Mouse (Mus musculus): ENCODE data around the gene H2afb3.
A peak's percentile ranks its signal among the peaks of the same experiment; 100 is the strongest.
"Not testable (repeated sequence)": the region's sequence is repeated elsewhere in the genome, so short reads cannot be mapped to it uniquely, and the experiment has no call there.

Gene H2afb3

GRCm38 (mm10) chrX:120312995-120313394 is at the start of gene H2afb3:
H2afb3 (minus strand) TSS chrX:120313095.
- not testable (repeated sequence) for DNase-seq

DNA sequence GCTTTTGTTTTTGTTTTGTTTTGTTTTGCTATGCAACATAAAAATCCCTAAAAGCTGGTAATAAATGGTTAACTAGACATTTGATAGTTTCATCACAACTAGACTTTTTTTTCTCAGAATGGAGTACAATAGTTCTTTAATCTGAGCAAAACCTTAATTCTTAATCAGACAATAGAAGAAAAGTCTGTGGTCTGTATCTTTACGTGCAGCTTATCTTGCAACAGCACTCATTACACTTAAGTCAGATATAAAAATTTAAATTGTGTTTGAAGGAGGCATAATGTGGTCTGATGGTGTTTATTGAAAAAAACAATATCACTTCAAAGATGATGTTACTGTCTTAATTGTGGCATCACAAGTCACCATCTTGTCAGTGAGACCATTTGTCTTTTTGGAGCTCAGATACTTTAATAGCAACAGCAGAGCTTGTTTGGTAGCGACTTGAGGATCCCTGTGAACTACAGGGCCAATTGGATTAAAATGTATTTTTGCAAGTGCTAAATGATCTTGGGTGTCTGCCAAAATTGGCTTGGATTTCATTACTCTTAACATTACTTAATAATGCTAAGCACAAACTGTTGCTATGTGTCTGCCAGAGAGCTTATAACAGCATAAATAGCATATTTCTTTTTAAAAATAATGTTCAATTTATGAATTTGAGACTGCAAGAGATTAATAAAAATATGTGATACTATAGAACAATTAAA is 11.3 kb downstream of the H2afb3 start:
- no peak for DNase-seq

GRCm38 (mm10) chrX:120292832-120293750 is 19.8 kb downstream of the H2afb3 start:
- DNase-seq = peak; percentile 29

DNA sequence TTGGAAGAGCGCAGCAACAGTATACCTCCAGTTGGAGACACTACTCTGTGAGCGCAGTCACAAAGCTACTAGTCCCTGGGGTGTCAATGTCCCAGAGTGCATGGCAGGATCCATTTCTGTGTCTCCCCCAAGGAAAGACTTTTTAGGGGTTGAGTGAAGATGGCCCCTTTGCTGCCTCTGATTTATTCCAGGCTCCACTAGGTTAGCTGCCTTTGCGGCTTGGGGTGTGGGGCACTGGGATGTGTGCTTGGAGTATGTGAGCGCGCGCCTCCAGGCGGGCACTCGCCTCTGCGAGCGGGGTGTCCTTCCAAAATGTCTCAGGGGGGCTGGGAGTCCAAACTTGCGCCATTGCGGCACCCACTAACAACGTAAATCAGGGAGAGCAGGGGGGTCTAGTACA is 21.2 kb downstream of the H2afb3 start:
- peak; percentile 8 for DNase-seq

DNA sequence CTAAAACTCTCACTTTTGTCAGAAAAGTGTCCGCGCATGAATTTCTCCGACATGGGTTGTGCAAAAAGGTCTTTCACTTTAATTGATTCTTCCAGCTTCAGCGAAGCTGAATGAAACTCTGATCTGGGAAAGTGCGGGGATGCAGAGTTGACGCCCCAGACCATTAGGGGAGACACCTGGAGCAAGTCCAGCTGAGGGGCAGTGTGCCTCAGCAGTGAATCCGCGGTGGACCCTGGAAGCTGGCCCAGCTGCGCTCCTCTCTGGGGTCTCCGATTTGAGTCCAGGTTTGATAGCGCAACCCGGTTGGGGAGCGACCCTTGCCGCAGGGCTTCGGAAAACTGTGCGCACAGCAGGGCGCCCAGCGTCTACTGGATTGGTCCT is 22.0 kb downstream of the H2afb3 start:
- DNase-seq = peak; percentile 10

DNA sequence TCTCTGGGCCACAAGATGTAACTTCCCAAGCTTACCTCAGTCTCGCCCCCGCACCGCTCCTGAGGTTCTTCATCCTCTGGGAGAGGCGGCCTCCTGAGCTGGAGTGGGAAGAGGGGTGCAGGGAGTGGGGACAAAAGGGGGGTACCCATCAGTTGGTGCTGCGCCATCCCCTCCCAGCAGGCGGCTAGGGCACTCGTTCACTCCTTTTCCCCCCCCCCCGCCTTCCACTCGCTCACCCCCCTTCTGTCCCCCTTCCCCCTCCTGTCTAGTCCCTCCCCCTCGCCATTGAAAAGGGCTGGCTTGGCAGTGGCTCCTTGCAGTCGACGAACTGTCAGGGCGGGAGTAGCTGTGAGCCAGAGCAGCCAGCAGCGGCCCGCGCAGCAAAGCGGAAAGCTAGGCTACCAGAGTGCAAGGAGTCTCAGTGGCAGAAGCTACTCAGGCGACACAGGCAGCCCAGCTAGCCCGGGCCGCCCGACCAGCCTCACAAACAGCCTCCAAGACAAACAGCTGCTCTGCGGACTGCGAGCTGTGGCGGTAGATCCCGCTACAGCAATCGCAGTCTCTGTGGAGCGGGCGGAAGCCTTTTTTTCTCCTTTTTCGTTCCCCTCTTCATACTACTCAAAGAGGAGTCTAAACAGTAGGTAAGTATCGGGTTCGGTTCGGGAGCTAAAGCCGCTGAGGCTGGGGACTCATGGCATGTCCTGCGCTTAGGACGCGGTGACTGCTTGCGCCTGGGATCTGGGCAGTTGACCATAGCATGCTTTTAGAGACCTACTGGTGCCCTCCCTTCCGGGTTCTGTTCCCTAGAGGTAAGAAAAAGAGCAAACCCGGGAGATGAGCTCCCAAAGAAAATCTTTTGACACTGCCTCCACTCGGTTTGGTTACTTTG is 22.6 kb downstream of the H2afb3 start, which contains the start of gene Pcdh11x:
Gene Pcdh11x, plus strand, starts transcription at position 249 of the 889 bp plus-strand sequence.
- DNase-seq = peak; percentile 36

DNA sequence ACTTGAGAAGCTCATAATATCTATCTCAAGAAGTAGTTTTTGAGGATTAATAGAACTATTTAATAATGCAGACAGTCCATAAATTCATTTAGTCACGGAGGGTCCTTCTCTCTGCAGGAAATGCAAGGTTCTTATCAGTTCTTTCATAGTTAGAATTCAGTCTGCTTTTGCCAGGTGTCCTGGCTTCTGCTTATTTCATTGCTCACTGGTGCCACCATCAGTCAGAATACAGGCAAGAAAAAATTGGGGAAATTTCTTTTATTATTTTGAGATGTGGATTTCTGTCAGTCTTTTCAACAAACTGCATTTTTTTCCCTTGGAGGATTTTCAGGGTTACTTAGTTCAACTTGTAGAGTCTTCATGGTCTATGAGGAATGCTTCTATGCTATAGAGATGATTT is 25.4 kb downstream of the H2afb3 start:
- DNase-seq = no peak

DNA sequence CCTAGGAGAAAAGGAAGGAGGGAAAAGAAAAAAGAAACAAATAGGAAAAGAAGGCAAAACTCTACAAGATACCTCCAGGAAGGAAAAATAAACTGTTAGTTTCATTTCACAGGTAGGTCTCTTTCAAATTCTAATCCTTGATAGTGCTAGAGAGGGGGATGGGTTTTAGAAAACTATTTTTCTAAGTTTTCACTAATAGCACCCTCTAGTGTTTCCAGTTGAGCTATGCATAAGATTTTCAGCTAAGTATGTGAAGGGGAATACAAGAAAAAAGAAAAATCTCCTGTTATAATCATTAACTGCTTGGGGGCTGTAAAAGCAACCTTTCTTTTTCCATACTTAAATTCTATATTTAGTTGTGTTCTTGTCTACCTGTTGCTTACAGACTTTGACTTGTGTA is 27.4 kb downstream of the H2afb3 start:
- DNase-seq = no peak
